Mouse (Mus musculus) liver, adult 2 months (tissue): ENCODE measurements around the gene Slc39a2.

Experiments used
- CTCF ChIP-seq: fragments of 200-500 bp; IDR thresholded peaks from 2 replicates; pipeline ENCODE4 v1.5.1; 2011; ENCODE audit warnings: low read depth, low read length, control low read depth
- POLR2A ChIP-seq: fragments of 200-500 bp; IDR thresholded peaks from 2 replicates; pipeline ENCODE4 v1.6.1; 2011; ENCODE audit warnings: low read length, control low read depth; ENCODE audit not compliant: insufficient read depth; ENCODE audit errors: extremely low read depth

DNA sequence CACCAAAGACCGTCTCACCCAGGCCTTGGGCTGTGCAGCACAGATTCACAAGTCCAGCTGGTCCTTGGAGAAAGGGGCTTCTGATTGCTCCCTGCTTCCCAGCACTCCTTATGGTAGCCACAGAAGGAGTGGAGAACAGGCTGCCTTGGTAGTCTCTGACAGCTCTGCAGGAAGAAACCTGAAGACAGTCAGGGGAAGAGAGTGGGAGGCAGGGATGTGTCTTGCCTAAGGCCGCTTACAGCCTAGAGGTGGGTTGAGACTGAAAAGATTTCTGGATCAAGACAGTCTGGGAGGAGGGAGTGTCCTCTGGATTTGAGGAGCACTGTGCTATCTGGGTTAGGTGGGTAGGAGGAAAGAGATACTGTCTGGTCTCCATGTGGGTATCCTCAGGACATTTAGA lies 30.2 kb downstream of the Slc39a2 start:
- TF ChIP-seq POLR2A = no peak
- TF ChIP-seq CTCF = no peak
